Mouse (Mus musculus): Measurements from ENCODE around the gene Olfr1248. TPM values are rescaled to one million over a fixed set of nuclear protein-coding genes. Genes with fewer than 3 reads are reported as not detected.
"Not testable (repeated sequence)": the region's sequence is repeated elsewhere in the genome, so short reads cannot be mapped to it uniquely, and the experiment has no call there.

Olfr1248 gene
- polyA plus RNA-seq (2014; fragmentation: Nextera tagmentation; extraction: Ambion mirVana): not detected in 2 replicates

- not testable (repeated sequence) for H3K27me3 ChIP-seq (ENCODE audit: control insufficient read depth, insufficient read depth, low read length); H3K4me2 ChIP-seq (ENCODE audit: low read depth, severe bottlenecking); H3K4me1 ChIP-seq (ENCODE audit: control insufficient read depth, insufficient read depth, low read length); ATAC-seq (ENCODE audit: insufficient number of reproducible peaks, low FRiP score, low TSS enrichment, low read depth); H3K27ac ChIP-seq (replicated peaks; ENCODE audit: low read depth, low read length); H3K9ac ChIP-seq (ENCODE audit: low read length); DNase-seq (ENCODE audit: low spot score); H3K36me3 ChIP-seq (ENCODE audit: control insufficient read depth, insufficient read depth, low read length); H3K4me3 ChIP-seq (ENCODE audit: low read depth, low read length); H3K9me3 ChIP-seq (ENCODE audit: control insufficient read depth, low read length)
- WGBS: 98% methylated on average over 1 of the region's 1 CpGs
These were observed at the start of gene Olfr1248 for GRCm38 (mm10) chr2:89618145-89618544. TSS of gene Olfr1248 (minus strand) at chr2:89618245.

- no peak within 1 kb of the TSS for H3K4me3 ChIP-seq (ENCODE audit: low read depth, low read length)
- H3K4me2 ChIP-seq (ENCODE audit: low read depth, severe bottlenecking): no peak within 1 kb of the TSS
- H3K36me3 ChIP-seq (ENCODE audit: control insufficient read depth, insufficient read depth, low read length): no peaks in the 10 kb centered on the region
- H3K4me1 ChIP-seq (ENCODE audit: control insufficient read depth, insufficient read depth, low read length): no peaks in the 10 kb centered on the region
- no peak for DNase-seq (ENCODE audit: low spot score)
- H3K9me3 ChIP-seq (ENCODE audit: control insufficient read depth, low read length): no peaks in the 10 kb centered on the region
- H3K27me3 ChIP-seq (ENCODE audit: control insufficient read depth, insufficient read depth, low read length): no peaks in the 10 kb centered on the region
- no peak within 1 kb of the TSS for H3K27ac ChIP-seq (replicated peaks; ENCODE audit: low read depth, low read length)
- no peak for ATAC-seq (ENCODE audit: insufficient number of reproducible peaks, low FRiP score, low TSS enrichment, low read depth)
- no peak within 1 kb of the TSS for H3K9ac ChIP-seq (ENCODE audit: low read length)
These were observed 43.3 kb upstream of the Olfr1248 start, which contains the start of gene Olfr1250 for GRCm38 (mm10) chr2:89661367-89661766. TSS of gene Olfr1250 (minus strand) at chr2:89661467.

DNA sequence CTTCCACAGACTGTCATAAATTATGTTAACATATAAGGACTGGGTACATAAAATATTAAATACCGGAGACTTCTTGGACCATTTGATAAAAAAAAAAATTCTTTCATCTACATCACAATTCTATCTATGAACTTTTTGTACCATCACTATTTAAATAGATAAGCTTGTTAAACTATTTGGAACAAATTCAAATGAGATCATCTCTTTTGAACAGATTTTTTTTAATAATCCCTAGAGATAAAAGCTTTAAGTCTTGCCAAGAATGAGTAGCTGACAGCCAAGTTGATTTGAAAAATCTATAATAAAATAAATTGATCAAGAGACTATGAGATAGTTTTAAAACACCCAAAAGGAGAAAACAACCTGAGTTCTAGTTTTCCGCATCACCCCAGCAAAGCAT lies 16.8 kb upstream of the Olfr1248 start, which contains the start of gene Olfr1249:
TSS of gene Olfr1249 (minus strand) at position 101 of the 400 bp plus-strand sequence.
- 91% methylated on average over 2 of the region's 2 CpGs for WGBS
- ATAC-seq (ENCODE audit: insufficient number of reproducible peaks, low FRiP score, low TSS enrichment, low read depth) (no peak), DNase-seq (ENCODE audit: low spot score) (no peak)
- Histone ChIP-seq H3K9ac (ENCODE audit: low read length) (no peak within 1 kb of the TSS), H3K4me1 (ENCODE audit: control insufficient read depth, insufficient read depth, low read length) (no peaks in the 10 kb centered on the region), H3K4me2 (ENCODE audit: low read depth, severe bottlenecking) (no peak within 1 kb of the TSS), H3K27ac (replicated peaks; ENCODE audit: low read depth, low read length) (no peak within 1 kb of the TSS), H3K27me3 (ENCODE audit: control insufficient read depth, insufficient read depth, low read length) (no peaks in the 10 kb centered on the region), H3K4me3 (ENCODE audit: low read depth, low read length) (no peak within 1 kb of the TSS), H3K9me3 (ENCODE audit: control insufficient read depth, low read length) (no peaks in the 10 kb centered on the region), H3K36me3 (ENCODE audit: control insufficient read depth, insufficient read depth, low read length) (no peaks in the 10 kb centered on the region)

GRCm38 (mm10) chr2:89614030-89614429 lies 4.0 kb downstream of the Olfr1248 start, which contains the start of gene Olfr1247:
TSS of gene Olfr1247 (minus strand) at chr2:89614130.
- Histone ChIP-seq H3K4me1 (ENCODE audit: control insufficient read depth, insufficient read depth, low read length) (no peaks in the 10 kb centered on the region), H3K9ac (ENCODE audit: low read length) (no peak within 1 kb of the TSS), H3K27me3 (ENCODE audit: control insufficient read depth, insufficient read depth, low read length) (no peaks in the 10 kb centered on the region), H3K27ac (replicated peaks; ENCODE audit: low read depth, low read length) (no peak within 1 kb of the TSS), H3K4me3 (ENCODE audit: low read depth, low read length) (no peak within 1 kb of the TSS), H3K36me3 (ENCODE audit: control insufficient read depth, insufficient read depth, low read length) (no peaks in the 10 kb centered on the region), H3K4me2 (ENCODE audit: low read depth, severe bottlenecking) (no peak within 1 kb of the TSS), H3K9me3 (ENCODE audit: control insufficient read depth, low read length) (no peaks in the 10 kb centered on the region)
- DNase-seq (ENCODE audit: low spot score) (no peak), ATAC-seq (ENCODE audit: insufficient number of reproducible peaks, low FRiP score, low TSS enrichment, low read depth) (no peak)
- WGBS: 92% methylated on average over 2 of the region's 2 CpGs

- no peaks in the 10 kb centered on the region for H3K36me3 ChIP-seq (ENCODE audit: control insufficient read depth, insufficient read depth, low read length)
- DNase-seq (ENCODE audit: low spot score): no peak
These were observed 25.0 kb downstream of the Olfr1248 start, which contains the start of gene Olfr1246 for GRCm38 (mm10) chr2:89593057-89593456. TSS of gene Olfr1246 (minus strand) at chr2:89593157.

DNA sequence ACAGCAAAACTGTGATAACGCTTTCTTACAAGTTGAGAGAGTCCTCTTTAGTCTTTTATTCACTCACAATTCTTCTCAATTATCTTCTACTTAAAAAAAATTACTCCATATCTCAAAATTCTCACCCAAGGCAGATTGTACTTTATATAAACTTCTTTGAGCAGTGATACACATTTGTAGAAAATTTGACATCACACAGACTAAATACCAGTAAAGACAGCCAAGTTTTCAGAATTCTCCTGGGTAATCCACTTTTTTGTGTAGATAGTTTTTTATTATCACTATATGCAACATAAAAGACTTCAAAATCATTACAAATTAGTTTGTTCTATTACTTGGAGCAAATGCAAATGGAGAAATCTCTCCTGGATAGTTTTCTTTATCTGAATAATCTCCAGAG lies 39.7 kb downstream of the Olfr1248 start, which contains the start of gene Olfr1245:
TSS of gene Olfr1245 (minus strand) at position 101 of the 400 bp plus-strand sequence.
- DNase-seq (ENCODE audit: low spot score) (no peak), ATAC-seq (ENCODE audit: insufficient number of reproducible peaks, low FRiP score, low TSS enrichment, low read depth) (no peak)
- H3K4me1 ChIP-seq (ENCODE audit: control insufficient read depth, insufficient read depth, low read length): no peaks in the 10 kb centered on the region
- H3K9ac ChIP-seq (ENCODE audit: low read length): no peak within 1 kb of the TSS
- H3K4me3 ChIP-seq (ENCODE audit: low read depth, low read length): no peak within 1 kb of the TSS
- H3K27ac ChIP-seq (replicated peaks; ENCODE audit: low read depth, low read length): no peak within 1 kb of the TSS
- H3K36me3 ChIP-seq (ENCODE audit: control insufficient read depth, insufficient read depth, low read length): no peaks in the 10 kb centered on the region
- no peaks in the 10 kb centered on the region for H3K9me3 ChIP-seq (ENCODE audit: control insufficient read depth, low read length)
- H3K27me3 ChIP-seq (ENCODE audit: control insufficient read depth, insufficient read depth, low read length): no peaks in the 10 kb centered on the region
- no peak within 1 kb of the TSS for H3K4me2 ChIP-seq (ENCODE audit: low read depth, severe bottlenecking)
- 87% methylated on average over 1 of the region's 1 CpGs for WGBS

More at GRCm38 (mm10) chr2:89593057-89593456, 25.0 kb downstream of the Olfr1248 start, which contains the start of gene Olfr1246:
- ATAC-seq (ENCODE audit: insufficient number of reproducible peaks, low FRiP score, low TSS enrichment, low read depth): no peak
- Histone ChIP-seq H3K9me3 (ENCODE audit: control insufficient read depth, low read length) (no peaks in the 10 kb centered on the region), H3K4me3 (ENCODE audit: low read depth, low read length) (no peak within 1 kb of the TSS), H3K27ac (replicated peaks; ENCODE audit: low read depth, low read length) (no peak within 1 kb of the TSS), H3K9ac (ENCODE audit: low read length) (no peak within 1 kb of the TSS), H3K4me1 (ENCODE audit: control insufficient read depth, insufficient read depth, low read length) (no peaks in the 10 kb centered on the region), H3K27me3 (ENCODE audit: control insufficient read depth, insufficient read depth, low read length) (no peaks in the 10 kb centered on the region), H3K4me2 (ENCODE audit: low read depth, severe bottlenecking) (no peak within 1 kb of the TSS)
- 78% methylated on average over 2 of the region's 2 CpGs for WGBS

Other genes with a start within 250 kb of the Olfr1248 start
- gene Olfr1238, start 208.6 kb downstream of the Olfr1248 start, polyA plus RNA-seq (2014; fragmentation: Nextera tagmentation; extraction: Ambion mirVana): not detected in 2 replicates
- not detected in 2 replicates for gene Olfr1239, start 197.8 kb downstream of the Olfr1248 start, polyA plus RNA-seq (2014; fragmentation: Nextera tagmentation; extraction: Ambion mirVana)
- not detected in 2 replicates for gene Olfr1240, start 175.2 kb downstream of the Olfr1248 start, polyA plus RNA-seq (2014; fragmentation: Nextera tagmentation; extraction: Ambion mirVana)
- not detected in 2 replicates for gene Olfr1241, start 131.1 kb downstream of the Olfr1248 start, polyA plus RNA-seq (2014; fragmentation: Nextera tagmentation; extraction: Ambion mirVana)
- gene Olfr1242, start 119.9 kb downstream of the Olfr1248 start, polyA plus RNA-seq (2014; fragmentation: Nextera tagmentation; extraction: Ambion mirVana): not detected in 2 replicates
- gene Olfr1243, start 86.8 kb downstream of the Olfr1248 start, polyA plus RNA-seq (2014; fragmentation: Nextera tagmentation; extraction: Ambion mirVana): not detected in 2 replicates
- gene Olfr1245, start 39.8 kb downstream of the Olfr1248 start, polyA plus RNA-seq (2014; fragmentation: Nextera tagmentation; extraction: Ambion mirVana): not detected in 2 replicates
- not detected in 2 replicates for gene Olfr1246, start 25.1 kb downstream of the Olfr1248 start, polyA plus RNA-seq (2014; fragmentation: Nextera tagmentation; extraction: Ambion mirVana)
- not detected in 2 replicates for gene Olfr1247, start 4.1 kb downstream of the Olfr1248 start, polyA plus RNA-seq (2014; fragmentation: Nextera tagmentation; extraction: Ambion mirVana)
- not detected in 2 replicates for gene Olfr1249, start 16.7 kb upstream of the Olfr1248 start, polyA plus RNA-seq (2014; fragmentation: Nextera tagmentation; extraction: Ambion mirVana)
- not detected in 2 replicates for gene Olfr1250, start 43.2 kb upstream of the Olfr1248 start, polyA plus RNA-seq (2014; fragmentation: Nextera tagmentation; extraction: Ambion mirVana)
- not detected in 2 replicates for gene Olfr1251, start 53.7 kb upstream of the Olfr1248 start, polyA plus RNA-seq (2014; fragmentation: Nextera tagmentation; extraction: Ambion mirVana)
- not detected in 2 replicates for gene Olfr1252, start 106.8 kb upstream of the Olfr1248 start, polyA plus RNA-seq (2014; fragmentation: Nextera tagmentation; extraction: Ambion mirVana)
- not detected in 2 replicates for gene Olfr1253, start 138.8 kb upstream of the Olfr1248 start, polyA plus RNA-seq (2014; fragmentation: Nextera tagmentation; extraction: Ambion mirVana)
- not detected in 2 replicates for gene Olfr1254, start 175.4 kb upstream of the Olfr1248 start, polyA plus RNA-seq (2014; fragmentation: Nextera tagmentation; extraction: Ambion mirVana)
- not detected in 2 replicates for gene Olfr1255, start 193.8 kb upstream of the Olfr1248 start, polyA plus RNA-seq (2014; fragmentation: Nextera tagmentation; extraction: Ambion mirVana)
- gene Olfr1256, start 223.3 kb upstream of the Olfr1248 start, polyA plus RNA-seq (2014; fragmentation: Nextera tagmentation; extraction: Ambion mirVana): not detected in 2 replicates
- not detected in 2 replicates for gene Olfr48, start 230.0 kb upstream of the Olfr1248 start, polyA plus RNA-seq (2014; fragmentation: Nextera tagmentation; extraction: Ambion mirVana)